Mouse (Mus musculus) forebrain, embryonic 11.5 days (tissue): ENCODE data around the gene Slco3a1. TPM values are rescaled to one million over a fixed set of nuclear protein-coding genes. Genes with fewer than 3 reads are reported as not detected.

Experiments
- ATAC-seq: fragments of 200-750 bp; cut with Nextera tagmentation; replicated peaks from 2 replicates; pipeline ENCODE4 v1.8.0; 2017; ENCODE audit warnings: moderate TSS enrichment; ENCODE audit not compliant: low FRiP score
- DNase-seq: peaks from one replicate; pipeline ENCODE4 v3.0.0-alpha.2; 2017; ENCODE audit warnings: low spot score
- H3K27ac ChIP-seq: fragments of 300-500 bp; sonication (generic); 2 replicates; pipeline ENCODE4 v1.5.1; 2014; ENCODE audit warnings: low read depth, low read length
- H3K27me3 ChIP-seq: fragments of 300-500 bp; sonication (generic); 2 replicates; pipeline ENCODE4 v1.6.1; 2014; ENCODE audit warnings: mild to moderate bottlenecking, low read length, mixed read lengths; ENCODE audit not compliant: control insufficient read depth, insufficient read depth
- H3K36me3 ChIP-seq: fragments of 300-500 bp; sonication (generic); 2 replicates; pipeline ENCODE4 v1.6.1; 2014; ENCODE audit warnings: mild to moderate bottlenecking, low read length, moderate library complexity, mixed read lengths; ENCODE audit not compliant: control insufficient read depth, insufficient read depth
- H3K4me1 ChIP-seq: fragments of 300-500 bp; sonication (generic); replicated peaks from 2 replicates; pipeline ENCODE4 v1.6.1; 2014; ENCODE audit warnings: low read length, mixed read lengths; ENCODE audit not compliant: control insufficient read depth, insufficient read depth
- H3K4me2 ChIP-seq: fragments of 300-500 bp; sonication (generic); 2 replicates; pipeline ENCODE4 v1.6.1; 2014; ENCODE audit warnings: low read depth, mild to moderate bottlenecking, low read length, moderate library complexity, mixed read lengths; ENCODE audit not compliant: severe bottlenecking
- H3K4me3 ChIP-seq: fragments of 300-500 bp; sonication (generic); 2 replicates; pipeline ENCODE4 v1.5.1; 2014; ENCODE audit warnings: low read depth, low read length
- H3K9ac ChIP-seq: fragments of 300-500 bp; sonication (generic); 2 replicates; pipeline ENCODE4 v1.6.1; 2014; ENCODE audit warnings: low read length
- H3K9me3 ChIP-seq: fragments of 300-500 bp; sonication (generic); 2 replicates; pipeline ENCODE4 v1.6.1; 2016; ENCODE audit warnings: low read length, mixed read lengths; ENCODE audit not compliant: control insufficient read depth
- WGBS: fragments of 180-500 bp; shearing (Covaris S2); extraction: QIAGEN DNeasy Blood & Tissue Kit; methylation state at CpG from one replicate; pipeline ENCODE4 v1.1.7; 2014; 5-methylcytosine and 5-hydroxymethylcytosine counted together
- polyA plus RNA-seq: library from polyadenylated mRNA; unstranded; fragments of >200 nt; fragmentation: Nextera tagmentation; extraction: Ambion mirVana; gene quantifications from 2 replicates; pipeline ENCODE4 v1.2.1, GENCODE M21; 2014

Gene Slco3a1
- polyA plus RNA-seq, 1 experiment from 2014 or later: 6.1 TPM

- Histone ChIP-seq H3K27me3 (no peaks in the 10 kb centered on the region), H3K9me3 (no peaks in the 10 kb centered on the region), H3K9ac (no peak overlapping the region), H3K4me2 (no peak overlapping the region), H3K4me3 (no peak overlapping the region), H3K27ac (no peak overlapping the region), H3K4me1 (no peaks in the 10 kb centered on the region), H3K36me3 (no peaks in the 10 kb centered on the region)
- DNase-seq (no peak), ATAC-seq (no peak)
- WGBS: 81% methylated on average over 7 of the region's 7 CpGs
Measured at GRCm38 (mm10) chr7:74348318-74348890, 206.2 kb downstream of the Slco3a1 start.

GRCm38 (mm10) chr7:74347026-74347425 is 207.6 kb downstream of the Slco3a1 start:
- H3K4me2 ChIP-seq: no peak overlapping the region
- H3K9me3 ChIP-seq: no peaks in the 10 kb centered on the region
- no peak overlapping the region for H3K9ac ChIP-seq
- no peaks in the 10 kb centered on the region for H3K27me3 ChIP-seq
- no peak overlapping the region for H3K4me3 ChIP-seq
- no peaks in the 10 kb centered on the region for H3K36me3 ChIP-seq
- no peak for DNase-seq
- H3K4me1 ChIP-seq: no peaks in the 10 kb centered on the region
- no peak overlapping the region for H3K27ac ChIP-seq
- no peak for ATAC-seq
- 89% methylated on average over 9 of the region's 9 CpGs for WGBS

- DNase-seq (no peak), ATAC-seq (no peak)
- Histone ChIP-seq H3K9me3 (no peaks in the 10 kb centered on the region), H3K4me2 (no peak overlapping the region), H3K27ac (no peak overlapping the region; the same call in 1 of the 2 replicates), H3K9ac (no peak overlapping the region), H3K4me1 (no peaks in the 10 kb centered on the region), H3K36me3 (no peaks in the 10 kb centered on the region), H3K4me3 (no peak overlapping the region), H3K27me3 (no peaks in the 10 kb centered on the region)
- 69% methylated on average over 3 of the region's 3 CpGs for WGBS
Measured at GRCm38 (mm10) chr7:74346451-74346850, 208.1 kb downstream of the Slco3a1 start.

GRCm38 (mm10) chr7:74341149-74341805 is 213.3 kb downstream of the Slco3a1 start:
- DNase-seq (no peak), ATAC-seq (no peak)
- Histone ChIP-seq H3K4me1 (no peaks in the 10 kb centered on the region), H3K4me2 (no peak overlapping the region), H3K9me3 (no peaks in the 10 kb centered on the region), H3K9ac (no peak overlapping the region), H3K27me3 (no peaks in the 10 kb centered on the region), H3K36me3 (no peaks in the 10 kb centered on the region), H3K4me3 (no peak overlapping the region), H3K27ac (no peak overlapping the region)
- WGBS: 66% methylated on average over 4 of the region's 4 CpGs

- H3K4me1 ChIP-seq: no peaks in the 10 kb centered on the region
- H3K9ac ChIP-seq: no peak overlapping the region
- no peaks in the 10 kb centered on the region for H3K36me3 ChIP-seq
- H3K27ac ChIP-seq: no peak overlapping the region
- WGBS: 87% methylated on average over 8 of the region's 8 CpGs
- H3K27me3 ChIP-seq: no peaks in the 10 kb centered on the region
- no peak for DNase-seq
- H3K4me3 ChIP-seq: no peak overlapping the region
- no peaks in the 10 kb centered on the region for H3K9me3 ChIP-seq
- no peak for ATAC-seq
- no peak overlapping the region for H3K4me2 ChIP-seq
Measured at GRCm38 (mm10) chr7:74340419-74340954, 214.1 kb downstream of the Slco3a1 start.

- Histone ChIP-seq H3K27ac (no peak overlapping the region), H3K4me3 (no peak overlapping the region), H3K9me3 (no peaks in the 10 kb centered on the region), H3K27me3 (no peaks in the 10 kb centered on the region), H3K4me1 (no peaks in the 10 kb centered on the region), H3K36me3 (no peaks in the 10 kb centered on the region), H3K9ac (no peak overlapping the region), H3K4me2 (no peak overlapping the region)
- ATAC-seq (no peak), DNase-seq (no peak)
- WGBS: 82% methylated on average over 6 of the region's 6 CpGs
Measured at GRCm38 (mm10) chr7:74337677-74338420, 216.7 kb downstream of the Slco3a1 start.

- WGBS: 56% methylated on average over 3 of the region's 3 CpGs
Measured at GRCm38 (mm10) chr7:74332323-74332722, 222.3 kb downstream of the Slco3a1 start.

GRCm38 (mm10) chr7:74330858-74331726 is 223.5 kb downstream of the Slco3a1 start:
- Histone ChIP-seq H3K9ac (no peak overlapping the region), H3K27ac (no peak overlapping the region), H3K9me3 (no peaks in the 10 kb centered on the region), H3K4me1 (0 out of 2 replicates have a peak, but pooled peaks cover 2% of the 10 kb centered on the region), H3K4me2 (no peak overlapping the region), H3K27me3 (no peaks in the 10 kb centered on the region), H3K4me3 (no peak overlapping the region), H3K36me3 (no peaks in the 10 kb centered on the region)
- 85% methylated on average over 7 of the region's 7 CpGs for WGBS
- ATAC-seq (no peak), DNase-seq (no peak)

More at GRCm38 (mm10) chr7:74332323-74332722, 222.3 kb downstream of the Slco3a1 start:
- Histone ChIP-seq H3K9ac (no peak overlapping the region), H3K36me3 (no peaks in the 10 kb centered on the region), H3K4me1 (0 out of 2 replicates have a peak, but pooled peaks cover 2% of the 10 kb centered on the region), H3K9me3 (no peaks in the 10 kb centered on the region), H3K27me3 (no peaks in the 10 kb centered on the region), H3K27ac (no peak overlapping the region), H3K4me3 (no peak overlapping the region), H3K4me2 (no peak overlapping the region)
- DNase-seq (no peak), ATAC-seq (no peak)
